In genomic region chr3:87986868-87987267, GRCm38 (mm10) we compare ENCODE assay signal across 8 mouse cellular contexts. TPM values are rescaled to one million over a fixed set of nuclear protein-coding genes. Genes with fewer than 3 reads are reported as not detected.
DNase-seq lines count a peak whose midpoint lies in the region; ATAC-seq and TF ChIP-seq lines count a peak whose summit lies in the region.

No protein-coding gene starts in this region.

- peak; percentile 100 for TF ChIP-seq CTCF in lung, postnatal 0 days (IDR thresholded peaks at IDR 0.05)

- peak; percentile 62 for ATAC-seq in frontal cortex, adult (ENCODE audit: low TSS enrichment)
- peak; percentile 73 for ATAC-seq in lung, postnatal 0 days

- no peak overlapping the region for H3K9ac ChIP-seq in lung, postnatal 0 days (replicated peaks; ENCODE audit: low read depth)

- peak overlapping the region; percentile 48 for H3K4me2 ChIP-seq in lung, postnatal 0 days (replicated peaks; ENCODE audit: low read depth, low read length)

- H3K4me1 ChIP-seq in hindbrain, embryonic 10.5 days (replicated peaks): peaks cover 82% of the 10 kb centered on the region
- peaks cover 49% of the 10 kb centered on the region; the same call in 1 of the 2 replicates for H3K4me1 ChIP-seq in lung, postnatal 0 days (ENCODE audit: insufficient read depth, low read depth, low read length)

- H3K36me3 ChIP-seq in hindbrain, embryonic 10.5 days: no peaks in the 10 kb centered on the region
- no peaks in the 10 kb centered on the region for H3K36me3 ChIP-seq in lung, postnatal 0 days (ENCODE audit: insufficient read depth, low read length)

- peak overlapping the region; percentile 51 for H3K4me3 ChIP-seq in hindbrain, embryonic 10.5 days
- H3K4me3 ChIP-seq in lung, postnatal 0 days (ENCODE audit: low read depth, low read length): peak overlapping the region; percentile 18; the same call in 1 of the 2 replicates

- H3K27ac ChIP-seq in hindbrain, embryonic 10.5 days: peak overlapping the region; percentile 94
- no peak overlapping the region for H3K27ac ChIP-seq in lung, postnatal 0 days (ENCODE audit: low read length)

- peak; percentile 66 for TF ChIP-seq EP300 in lung, postnatal 0 days (IDR thresholded peaks at IDR 0.05)

- no peaks in the 10 kb centered on the region for H3K9me3 ChIP-seq in hindbrain, embryonic 10.5 days
- H3K9me3 ChIP-seq in lung, postnatal 0 days (ENCODE audit: low read length): no peaks in the 10 kb centered on the region

- peaks cover 38% of the 10 kb centered on the region for H3K27me3 ChIP-seq in hindbrain, embryonic 10.5 days (ENCODE audit: insufficient read depth, poor library complexity, severe bottlenecking)
- peaks cover 16% of the 10 kb centered on the region; the same call in 1 of the 2 replicates for H3K27me3 ChIP-seq in lung, postnatal 0 days (replicated peaks; ENCODE audit: insufficient read depth, low read length)

- WGBS in hindbrain, embryonic 10.5 days: under 1% methylated on average over 17 of the region's 17 CpGs
- WGBS in lung, postnatal 0 days: under 1% methylated on average over 17 of the region's 17 CpGs

- DNase-seq in MN1 (ENCODE audit: low spot score): peak; percentile 97
- DNase-seq in cerebellum, adult 9-10 months: peak; percentile 88
- peak; percentile 99 for DNase-seq in hindbrain, embryonic 10.5 days (ENCODE audit: low spot score)
- peak; percentile 93 for DNase-seq in layer of hippocampus, adult 9-11 months
- DNase-seq in lung, postnatal 0 days (ENCODE audit: low spot score): peak; percentile 97
- peak; percentile 96 for DNase-seq in ovary, postnatal 14 days (ENCODE audit: low spot score)
- DNase-seq in thymus, postnatal 14 days: peak; percentile 94

RNA-seq across cellular contexts. Expression of gene Bcan, which starts 13.2 kb away (rescaled TPM):
- polyA plus RNA-seq in hindbrain, embryonic 10.5 days (2016; fragmentation: Nextera tagmentation; extraction: Ambion mirVana): 0.91 and 0.95 TPM in 2 replicates
- 0.33 and 0.56 TPM in 2 replicates for polyA plus RNA-seq in lung, postnatal 0 days (2015; fragmentation: Nextera tagmentation; extraction: Ambion mirVana)

RNA-seq across cellular contexts. Expression of gene Nes, which starts 16.0 kb away (rescaled TPM):
- polyA plus RNA-seq in hindbrain, embryonic 10.5 days (2016; fragmentation: Nextera tagmentation; extraction: Ambion mirVana): 109 and 143 TPM in 2 replicates
- 22.2 and 30.7 TPM in 2 replicates for polyA plus RNA-seq in lung, postnatal 0 days (2015; fragmentation: Nextera tagmentation; extraction: Ambion mirVana)

RNA-seq across cellular contexts. Expression of gene Crabp2, which starts 38.4 kb away (rescaled TPM):
- polyA plus RNA-seq in hindbrain, embryonic 10.5 days (2016; fragmentation: Nextera tagmentation; extraction: Ambion mirVana): 956 and 1,072 TPM in 2 replicates
- polyA plus RNA-seq in lung, postnatal 0 days (2015; fragmentation: Nextera tagmentation; extraction: Ambion mirVana): 0.21 and 0.38 TPM in 2 replicates

RNA-seq across cellular contexts. Expression of gene Hapln2, which starts 40.5 kb away (rescaled TPM):
- 0.11 and 0.14 TPM in 2 replicates for polyA plus RNA-seq in hindbrain, embryonic 10.5 days (2016; fragmentation: Nextera tagmentation; extraction: Ambion mirVana)
- not detected in 2 replicates for polyA plus RNA-seq in lung, postnatal 0 days (2015; fragmentation: Nextera tagmentation; extraction: Ambion mirVana)

RNA-seq across cellular contexts. Expression of gene Gpatch4, which starts 56.0 kb away (rescaled TPM):
- 34.2 and 49.2 TPM in 2 replicates for polyA plus RNA-seq in hindbrain, embryonic 10.5 days (2016; fragmentation: Nextera tagmentation; extraction: Ambion mirVana)
- 8.0 and 10.8 TPM in 2 replicates for polyA plus RNA-seq in lung, postnatal 0 days (2015; fragmentation: Nextera tagmentation; extraction: Ambion mirVana)

Comparison
In these comparisons a context has a peak if more than half of its experiments do, and no peak if none do; other contexts are left out.
1. RNA of gene Crabp2, which starts 38.4 kb away (polyA plus RNA-seq): 956 to 1,072 TPM in hindbrain, embryonic 10.5 days; 0.21 to 0.38 TPM in lung, postnatal 0 days; every median in the first group is over 100 times any median in the second.
2. Peak in every context shown above with its lines, with median percentiles within 50 percentile points of each other: DNase-seq.